Mouse (Mus musculus): ENCODE results near the gene Trim58. TPM values are rescaled to one million over a fixed set of nuclear protein-coding genes. Genes with fewer than 3 reads are reported as not detected.

Gene Trim58
- not detected for polyA plus RNA-seq (2017; shearing (Covaris generic))

GRCm38 (mm10) chr11:58640272-58640867 is at the start of gene Trim58:
Gene Trim58 (plus strand): TSS chr11:58640465.
- ATAC-seq: no peak

- no peak for ATAC-seq
These were observed 45.5 kb upstream of the Trim58 start, which contains the start of gene Olfr324 for GRCm38 (mm10) chr11:58594814-58595213. Gene Olfr324 (plus strand): TSS chr11:58595114.

- no peak for ATAC-seq
These were observed 42.4 kb upstream of the Trim58 start for GRCm38 (mm10) chr11:58597837-58598236.

- no peak for ATAC-seq
These were observed 38.2 kb upstream of the Trim58 start for GRCm38 (mm10) chr11:58602062-58602461.

- ATAC-seq: no peak
These were observed 37.3 kb upstream of the Trim58 start for GRCm38 (mm10) chr11:58602800-58603560.

- ATAC-seq: no peak
These were observed 35.6 kb upstream of the Trim58 start for GRCm38 (mm10) chr11:58604688-58605087.

GRCm38 (mm10) chr11:58605228-58605627 is 35.0 kb upstream of the Trim58 start:
- no peak for ATAC-seq

- ATAC-seq: no peak
These were observed 33.9 kb upstream of the Trim58 start for GRCm38 (mm10) chr11:58606177-58606919.

GRCm38 (mm10) chr11:58607030-58607429 is 33.2 kb upstream of the Trim58 start:
- ATAC-seq: no peak

GRCm38 (mm10) chr11:58613359-58613758 is 26.9 kb upstream of the Trim58 start:
- ATAC-seq: no peak

- no peak for ATAC-seq
These were observed 25.7 kb upstream of the Trim58 start for GRCm38 (mm10) chr11:58614526-58614925.

- no peak for ATAC-seq
These were observed 24.3 kb upstream of the Trim58 start, which contains the start of gene 2210407C18Rik for GRCm38 (mm10) chr11:58615975-58616374. Gene 2210407C18Rik (minus strand): TSS chr11:58616075.

GRCm38 (mm10) chr11:58618369-58618768 is 21.9 kb upstream of the Trim58 start:
- ATAC-seq: no peak

GRCm38 (mm10) chr11:58618793-58619192 is 21.5 kb upstream of the Trim58 start:
- no peak for ATAC-seq

GRCm38 (mm10) chr11:58626146-58626545 is 14.1 kb upstream of the Trim58 start:
- no peak for ATAC-seq

- no peak for ATAC-seq
These were observed 9.9 kb upstream of the Trim58 start, which contains the start of gene Olfr323 for GRCm38 (mm10) chr11:58630401-58630800. Gene Olfr323 (minus strand): TSS chr11:58630501.

- no peak for ATAC-seq
These were observed 5.4 kb upstream of the Trim58 start for GRCm38 (mm10) chr11:58634878-58635277.

- peak; percentile 46 for ATAC-seq
These were observed 3.8 kb upstream of the Trim58 start for GRCm38 (mm10) chr11:58636376-58636977.

- ATAC-seq: no peak
These were observed 2.0 kb upstream of the Trim58 start for GRCm38 (mm10) chr11:58638176-58638701.

- no peak for ATAC-seq
These were observed 792 bp downstream of the Trim58 start for GRCm38 (mm10) chr11:58641057-58641456.

- no peak for ATAC-seq
These were observed 1.5 kb downstream of the Trim58 start for GRCm38 (mm10) chr11:58641638-58642358.

GRCm38 (mm10) chr11:58643350-58643749 is 3.1 kb downstream of the Trim58 start:
- peak; percentile 35 for ATAC-seq

Data from inflammation-experienced regulatory T-cells, adult 6 months (primary cell).